Mouse (Mus musculus) frontal cortex, adult (tissue): ENCODE results near the gene Spg21.

ENCODE experiments used
- ATAC-seq: cut with Nextera tagmentation; 2 replicates; pipeline ENCODE4 v1.9.2; 2017; ENCODE audit warnings: mild to moderate bottlenecking, moderate library complexity, mixed read lengths; ENCODE audit not compliant: low TSS enrichment

The Spg21 gene

DNA sequence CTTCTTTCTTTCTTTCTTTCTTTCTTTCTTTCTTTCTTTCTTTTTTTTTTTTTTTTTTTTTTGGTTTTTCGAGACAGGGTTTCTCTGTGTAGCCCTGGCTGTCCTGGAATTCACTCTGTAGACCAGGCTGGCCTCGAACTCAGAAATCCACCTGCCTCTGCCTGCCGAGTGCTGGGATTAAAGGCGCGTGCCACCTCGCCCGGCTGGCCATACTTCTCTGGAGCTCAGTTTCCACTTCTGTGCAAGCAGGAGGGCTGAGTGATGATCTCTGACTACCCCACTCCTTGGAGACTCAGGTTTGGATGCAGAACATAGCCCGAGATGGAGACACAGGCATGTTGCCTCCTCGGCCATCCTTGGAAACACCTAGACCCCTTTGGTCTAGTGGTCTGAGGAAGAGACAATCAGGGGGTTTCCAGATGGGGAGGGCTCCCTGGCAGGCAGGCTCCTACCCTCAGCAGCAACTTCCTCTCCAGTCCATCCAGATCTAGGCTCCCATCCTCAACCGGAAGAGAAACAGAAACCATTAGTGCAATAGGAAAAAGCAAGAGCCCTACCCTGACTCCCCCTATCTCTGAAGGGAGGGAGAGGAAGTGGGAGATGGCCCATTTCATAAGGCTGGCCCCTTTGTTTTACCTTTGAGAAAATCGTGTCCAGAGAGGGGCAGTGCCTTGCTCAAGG, 75.2 kb downstream of the Spg21 start:
- no peak for ATAC-seq

- no peak for ATAC-seq
These were observed 75.7 kb downstream of the Spg21 start for GRCm38 (mm10) chr9:65536491-65536890.
